Mouse (Mus musculus): ENCODE data around the gene Atg101. TPM values are rescaled to one million over a fixed set of nuclear protein-coding genes. Genes with fewer than 3 reads are reported as not detected.

The Atg101 gene
- polyA plus RNA-seq, 2 experiments from 2014 or later = 42.8 to 43.6 TPM

GRCm38 (mm10) chr15:101287361-101287760, 3.3 kb downstream of the Atg101 start:
- no peak for ATAC-seq

- no peak for ATAC-seq
These were observed 6.3 kb downstream of the Atg101 start for GRCm38 (mm10) chr15:101290354-101290753.

- no peak for ATAC-seq
These were observed 7.9 kb downstream of the Atg101 start for GRCm38 (mm10) chr15:101292012-101292411.

GRCm38 (mm10) chr15:101293025-101293621, 9.1 kb downstream of the Atg101 start, which contains the start of gene 6030408B16Rik:
TSS of gene 6030408B16Rik (plus strand) at chr15:101293212.
- ATAC-seq = no peak

GRCm38 (mm10) chr15:101294028-101294894, 10.2 kb downstream of the Atg101 start:
- ATAC-seq = no peak

GRCm38 (mm10) chr15:101295106-101295505, 11.0 kb downstream of the Atg101 start:
- no peak for ATAC-seq

GRCm38 (mm10) chr15:101295616-101296015, 11.5 kb downstream of the Atg101 start:
- ATAC-seq = no peak

GRCm38 (mm10) chr15:101296091-101296490, 12.0 kb downstream of the Atg101 start:
- no peak for ATAC-seq

GRCm38 (mm10) chr15:101297988-101298387, 13.9 kb downstream of the Atg101 start:
- no peak for ATAC-seq

- ATAC-seq = no peak
These were observed 14.5 kb downstream of the Atg101 start for GRCm38 (mm10) chr15:101298550-101298949.

- no peak for ATAC-seq
These were observed 15.4 kb downstream of the Atg101 start for GRCm38 (mm10) chr15:101299480-101299960.

- no peak for ATAC-seq
These were observed 16.1 kb downstream of the Atg101 start for GRCm38 (mm10) chr15:101300128-101300527.

GRCm38 (mm10) chr15:101302201-101302600, 18.1 kb downstream of the Atg101 start:
- ATAC-seq = no peak

- no peak for ATAC-seq
These were observed 19.8 kb downstream of the Atg101 start for GRCm38 (mm10) chr15:101303830-101304229.

- ATAC-seq = no peak
These were observed 22.4 kb downstream of the Atg101 start for GRCm38 (mm10) chr15:101306459-101306858.

- no peak for ATAC-seq
These were observed 24.6 kb downstream of the Atg101 start for GRCm38 (mm10) chr15:101308440-101309348.

- ATAC-seq = no peak
These were observed 25.4 kb downstream of the Atg101 start for GRCm38 (mm10) chr15:101309493-101309892.

- no peak for ATAC-seq
These were observed 27.2 kb downstream of the Atg101 start for GRCm38 (mm10) chr15:101311087-101311770.

GRCm38 (mm10) chr15:101312006-101312405, 27.9 kb downstream of the Atg101 start:
- ATAC-seq = no peak

GRCm38 (mm10) chr15:101315378-101315777, 31.3 kb downstream of the Atg101 start:
- no peak for ATAC-seq

GRCm38 (mm10) chr15:101315832-101316231, 31.8 kb downstream of the Atg101 start:
- peak; percentile 90 for ATAC-seq

Measured in activated CD4-positive, CD25-positive, alpha-beta regulatory T cell, adult 4 months (primary cell).